Mouse (Mus musculus): ENCODE results near the gene Adcy4. TPM values are rescaled to one million over a fixed set of nuclear protein-coding genes. Genes with fewer than 3 reads are reported as not detected.

Gene Adcy4
- 0.09 and 0.10 TPM in 2 replicates for polyA plus RNA-seq (2012)

GRCm38 (mm10) chr14:55783958-55784235 lies at the start of gene Adcy4:
TSS of gene Adcy4 (minus strand) at chr14:55784095.

GRCm38 (mm10) chr14:55822991-55823762 lies 39.3 kb upstream of the Adcy4 start, which contains the start of gene Nfatc4:
TSS of gene Nfatc4 (plus strand) at chr14:55823144.

GRCm38 (mm10) chr14:55788256-55789050 lies 4.6 kb upstream of the Adcy4 start, which contains the start of gene Ripk3:
TSS of gene Ripk3 (minus strand) at chr14:55788865.

GRCm38 (mm10) chr14:55765696-55766095 lies 18.2 kb downstream of the Adcy4 start, which contains the start of gene Ltb4r1:
TSS of gene Ltb4r1 (plus strand) at chr14:55765962.

GRCm38 (mm10) chr14:55761163-55761562 lies 22.7 kb downstream of the Adcy4 start, which contains the start of gene Ltb4r2:
TSS of gene Ltb4r2 (plus strand) at chr14:55761428.

GRCm38 (mm10) chr14:55758363-55758784 lies 25.5 kb downstream of the Adcy4 start, which contains the start of gene Cideb:
TSS of gene Cideb (minus strand) at chr14:55758458.

GRCm38 (mm10) chr14:55745180-55745860 lies 38.6 kb downstream of the Adcy4 start, which contains the start of the genes Dhrs1 and Nop9:
TSS of gene Dhrs1 (minus strand) at chr14:55745690.
TSS of gene Nop9 (plus strand) at chr14:55745693.

GRCm38 (mm10) chr14:55721700-55722437 lies 62.0 kb downstream of the Adcy4 start, which contains the start of gene Rabggta:
TSS of gene Rabggta (minus strand) at chr14:55722263.

Other genes starting within 250 kb of the Adcy4 start
- 86.4 and 95.5 TPM in 2 replicates for gene Pck2, start 243.8 kb downstream of the Adcy4 start, polyA plus RNA-seq (2012)
- 55.9 and 75.4 TPM in 2 replicates for gene Dcaf11, start 224.1 kb downstream of the Adcy4 start, polyA plus RNA-seq (2012)
- 0.47 and 0.96 TPM in 2 replicates for gene A730061H03Rik, start 223.7 kb downstream of the Adcy4 start, polyA plus RNA-seq (2012)
- 0.60 and 1.2 TPM in 2 replicates for gene Fitm1, start 208.5 kb downstream of the Adcy4 start, polyA plus RNA-seq (2012)
- gene Psme1, start 206.0 kb downstream of the Adcy4 start, polyA plus RNA-seq (2012) = 244 and 281 TPM in 2 replicates
- 8.4 and 8.5 TPM in 2 replicates for gene Emc9, start 198.8 kb downstream of the Adcy4 start, polyA plus RNA-seq (2012)
- gene Psme2, start 193.0 kb downstream of the Adcy4 start, polyA plus RNA-seq (2012) = 82.1 TPM in 2 replicates
- gene Rnf31, start 192.4 kb downstream of the Adcy4 start, polyA plus RNA-seq (2012) = 31.2 and 32.0 TPM in 2 replicates
- gene Irf9, start 180.5 kb downstream of the Adcy4 start, polyA plus RNA-seq (2012) = 88.9 and 109 TPM in 2 replicates
- gene Rec8, start 166.1 kb downstream of the Adcy4 start, polyA plus RNA-seq (2012) = 18.2 and 29.4 TPM in 2 replicates
- 62.9 and 90.9 TPM in 2 replicates for gene Ipo4, start 148.1 kb downstream of the Adcy4 start, polyA plus RNA-seq (2012)
- 1.4 and 1.5 TPM in 2 replicates for gene Gm49378, start 146.2 kb downstream of the Adcy4 start, polyA plus RNA-seq (2012)
- gene Tm9sf1, start 140.3 kb downstream of the Adcy4 start, polyA plus RNA-seq (2012) = 19.0 and 19.4 TPM in 2 replicates
- 0.07 TPM in 1 of 2 replicates, not detected in the other for gene Tssk4, start 133.9 kb downstream of the Adcy4 start, polyA plus RNA-seq (2012)
- gene Mdp1, start 123.6 kb downstream of the Adcy4 start, polyA plus RNA-seq (2012) = 13.6 and 17.8 TPM in 2 replicates
- 23.9 and 24.7 TPM in 2 replicates for gene Gmpr2, start 112.2 kb downstream of the Adcy4 start, polyA plus RNA-seq (2012)
- 102 and 110 TPM in 2 replicates for gene Nedd8, start 112.0 kb downstream of the Adcy4 start, polyA plus RNA-seq (2012)
- 31.6 and 41.8 TPM in 2 replicates for gene Tinf2, start 102.3 kb downstream of the Adcy4 start, polyA plus RNA-seq (2012)
- gene Tgm1, start 70.2 kb downstream of the Adcy4 start, polyA plus RNA-seq (2012) = 4.6 and 5.6 TPM in 2 replicates
- gene Rabggta, start 61.8 kb downstream of the Adcy4 start, polyA plus RNA-seq (2012) = 30.6 and 31.0 TPM in 2 replicates
- gene Dhrs1, start 38.4 kb downstream of the Adcy4 start, polyA plus RNA-seq (2012) = 3.9 and 5.5 TPM in 2 replicates
- gene Nop9, start 38.4 kb downstream of the Adcy4 start, polyA plus RNA-seq (2012) = 30.4 and 53.0 TPM in 2 replicates
- gene Cideb, start 25.6 kb downstream of the Adcy4 start, polyA plus RNA-seq (2012) = 0.31 and 0.45 TPM in 2 replicates
- 0.83 and 1.1 TPM in 2 replicates for gene Ltb4r2, start 22.7 kb downstream of the Adcy4 start, polyA plus RNA-seq (2012)
- 33.3 and 45.8 TPM in 2 replicates for gene Ltb4r1, start 18.1 kb downstream of the Adcy4 start, polyA plus RNA-seq (2012)
- gene Ripk3, start 4.8 kb upstream of the Adcy4 start, polyA plus RNA-seq (2012) = 63.9 and 71.4 TPM in 2 replicates
- gene Nfatc4, start 39.0 kb upstream of the Adcy4 start, polyA plus RNA-seq (2012) = 0.15 and 0.40 TPM in 2 replicates
- gene Nynrin, start 69.9 kb upstream of the Adcy4 start, polyA plus RNA-seq (2012) = 4.9 and 6.6 TPM in 2 replicates
- 0.09 and 0.34 TPM in 2 replicates for gene Cbln3, start 100.3 kb upstream of the Adcy4 start, polyA plus RNA-seq (2012)
- 10.5 and 16.6 TPM in 2 replicates for gene Khnyn, start 100.9 kb upstream of the Adcy4 start, polyA plus RNA-seq (2012)
- gene Sdr39u1, start 116.2 kb upstream of the Adcy4 start, polyA plus RNA-seq (2012) = 10.6 and 15.2 TPM in 2 replicates
- gene Cma1, start 160.6 kb upstream of the Adcy4 start, polyA plus RNA-seq (2012) = 0.06 TPM in 1 of 2 replicates, not detected in the other
- not detected in 2 replicates for gene Cma2, start 166.9 kb upstream of the Adcy4 start, polyA plus RNA-seq (2012)
- not detected in 2 replicates for gene Mcpt1, start 233.9 kb upstream of the Adcy4 start, polyA plus RNA-seq (2012)
- gene Mcpt9, start 246.4 kb upstream of the Adcy4 start, polyA plus RNA-seq (2012) = not detected in 2 replicates